Mouse (Mus musculus): ENCODE data around the gene Hist1h2an.
"Not testable (repeated sequence)": the region's sequence is repeated elsewhere in the genome, so short reads cannot be mapped to it uniquely, and the experiment has no call there.

Gene Hist1h2an

DNA sequence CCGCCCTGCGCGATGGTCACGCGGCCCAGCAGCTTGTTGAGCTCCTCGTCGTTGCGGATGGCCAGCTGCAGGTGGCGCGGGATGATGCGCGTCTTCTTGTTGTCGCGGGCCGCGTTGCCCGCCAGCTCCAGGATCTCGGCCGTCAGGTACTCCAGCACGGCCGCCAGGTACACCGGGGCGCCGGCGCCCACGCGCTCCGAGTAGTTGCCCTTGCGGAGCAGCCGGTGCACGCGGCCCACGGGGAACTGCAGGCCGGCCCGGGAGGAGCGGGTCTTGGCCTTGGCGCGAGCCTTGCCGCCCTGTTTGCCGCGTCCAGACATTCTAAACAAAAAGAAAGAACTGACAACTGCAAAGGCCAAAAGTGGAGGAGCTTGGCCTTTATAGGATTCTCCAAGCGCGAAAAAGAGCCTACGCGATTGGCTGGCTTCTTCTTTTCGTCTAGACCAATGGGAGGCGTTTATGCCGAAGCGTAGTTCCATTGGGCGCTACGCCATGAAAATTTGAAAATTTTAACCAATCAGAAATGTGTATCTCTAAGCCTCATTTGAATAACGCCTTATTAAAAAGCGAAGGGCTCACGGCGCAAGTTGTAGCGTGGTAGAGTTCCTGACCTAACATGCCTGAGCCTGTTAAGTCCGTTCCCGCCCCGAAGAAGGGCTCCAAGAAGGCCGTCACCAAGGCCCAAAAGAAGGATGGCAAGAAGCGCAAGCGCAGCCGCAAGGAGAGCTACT, at the start of gene Hist1h2an, which contains the start of gene Hist1h2bp:
Gene Hist1h2an (minus strand): TSS at position 320 of the 731 bp plus-strand sequence.
Gene Hist1h2bp (plus strand): TSS at position 563 of the 731 bp plus-strand sequence.
- peak; percentile 97 for DNase-seq (ENCODE audit: low read depth)

DNA sequence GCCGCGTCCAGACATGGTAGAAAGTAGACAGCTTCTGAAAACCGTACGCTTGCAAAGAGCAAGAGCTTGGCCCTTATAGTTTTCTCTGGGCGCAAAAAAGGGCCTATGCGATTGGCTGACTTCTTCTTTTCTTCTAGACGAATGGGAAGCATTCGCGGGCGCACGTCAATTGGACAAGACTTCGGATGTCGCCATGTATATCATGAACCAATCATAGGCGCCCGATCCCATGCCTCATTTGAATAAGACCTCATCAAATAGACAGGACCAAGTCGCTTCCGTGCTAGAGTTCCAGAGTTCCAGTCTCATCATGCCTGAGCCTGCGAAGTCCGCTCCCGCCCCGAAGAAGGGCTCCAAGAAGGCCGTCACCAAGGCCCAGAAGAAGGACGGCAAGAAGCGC, 46.4 kb upstream of the Hist1h2an start, which contains the start of the genes Hist1h2ap and Hist1h2br:
Gene Hist1h2ap (minus strand): TSS at position 47 of the 400 bp plus-strand sequence.
Gene Hist1h2br (plus strand): TSS at position 283 of the 400 bp plus-strand sequence.
- not testable (repeated sequence) for DNase-seq (ENCODE audit: low read depth)

DNA sequence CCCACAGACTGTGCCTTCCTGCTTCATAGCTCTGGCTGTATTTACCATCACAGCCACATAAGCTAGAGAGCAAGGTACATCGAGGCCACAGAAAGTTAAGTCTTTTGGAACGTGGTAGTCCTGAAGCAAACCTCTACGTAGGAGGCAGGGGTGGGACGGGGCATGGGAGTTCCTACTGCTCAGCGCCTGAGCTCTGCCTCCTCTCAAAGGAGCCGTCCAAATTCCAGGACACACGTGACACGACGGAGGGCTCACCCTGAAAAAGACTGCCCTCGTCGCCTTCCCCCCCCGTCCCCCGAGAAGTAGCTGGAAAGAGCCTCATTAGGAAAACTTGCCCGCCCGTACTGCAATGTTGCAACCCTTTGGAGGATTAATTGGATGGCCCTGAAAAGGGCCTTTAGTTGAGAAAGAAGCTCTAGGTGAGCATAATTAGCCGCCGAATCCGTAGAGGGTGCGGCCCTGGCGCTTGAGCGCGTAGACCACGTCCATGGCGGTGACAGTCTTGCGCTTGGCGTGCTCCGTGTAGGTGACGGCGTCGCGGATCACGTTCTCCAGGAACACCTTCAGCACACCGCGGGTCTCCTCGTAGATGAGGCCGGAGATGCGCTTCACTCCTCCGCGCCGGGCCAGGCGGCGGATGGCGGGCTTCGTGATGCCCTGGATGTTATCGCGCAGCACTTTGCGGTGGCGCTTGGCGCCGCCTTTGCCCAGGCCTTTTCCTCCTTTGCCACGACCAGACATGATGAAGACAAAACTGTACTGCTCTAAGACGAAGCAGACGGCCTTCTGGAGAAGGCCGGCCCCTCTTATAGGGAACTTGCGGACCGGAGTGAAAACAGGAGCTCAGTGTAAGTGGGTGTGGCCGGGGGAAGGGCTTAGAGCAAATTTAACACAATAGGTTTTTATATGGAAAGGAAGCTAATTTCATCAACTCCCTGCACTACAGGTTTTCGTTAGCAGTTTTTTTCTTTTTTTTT, 44.7 kb upstream of the Hist1h2an start, which contains the start of gene Hist1h4n:
Gene Hist1h4n (minus strand): TSS at position 779 of the 977 bp plus-strand sequence.
- not testable (repeated sequence) for DNase-seq (ENCODE audit: low read depth)

DNA sequence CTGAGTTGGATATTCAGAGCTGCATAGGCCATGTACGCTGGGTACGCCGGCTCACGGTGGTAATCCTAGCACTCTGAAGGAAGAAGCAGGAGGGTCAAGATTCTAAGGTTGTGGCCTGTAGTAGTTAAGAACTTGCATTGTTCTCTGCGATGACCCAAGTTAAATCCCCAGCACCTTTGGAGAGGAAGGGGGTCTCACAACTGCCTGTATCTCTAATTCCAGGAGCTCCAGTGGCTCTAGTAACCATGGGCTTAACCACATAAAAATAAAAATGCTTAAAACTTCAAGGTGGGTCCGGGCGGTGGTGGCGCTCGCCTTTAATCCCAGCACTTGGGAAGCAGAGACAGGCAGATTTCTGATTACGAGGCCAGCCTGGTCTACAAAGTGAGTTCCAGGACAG, 43.3 kb upstream of the Hist1h2an start:
- DNase-seq (ENCODE audit: low read depth), result no peak

DNA sequence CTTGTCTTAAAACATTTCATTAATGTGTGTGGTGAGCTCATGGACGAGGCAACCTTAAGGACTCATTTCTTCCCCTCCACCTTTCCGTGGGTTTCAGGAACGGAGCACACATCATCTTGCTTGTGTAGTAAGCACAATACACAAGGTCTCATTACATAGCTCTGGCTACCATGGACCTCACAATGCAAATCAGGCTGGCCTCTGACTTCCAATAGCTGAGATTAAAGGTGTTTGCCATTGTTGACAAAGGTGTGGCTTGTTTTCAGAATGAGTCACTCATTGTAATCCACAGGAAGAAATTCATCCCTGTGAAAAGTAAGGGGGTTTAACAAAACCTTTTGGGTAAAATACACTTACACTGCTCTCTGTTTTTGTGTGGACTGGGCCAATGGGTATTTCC, 41.5 kb upstream of the Hist1h2an start:
- no peak for DNase-seq (ENCODE audit: low read depth)

DNA sequence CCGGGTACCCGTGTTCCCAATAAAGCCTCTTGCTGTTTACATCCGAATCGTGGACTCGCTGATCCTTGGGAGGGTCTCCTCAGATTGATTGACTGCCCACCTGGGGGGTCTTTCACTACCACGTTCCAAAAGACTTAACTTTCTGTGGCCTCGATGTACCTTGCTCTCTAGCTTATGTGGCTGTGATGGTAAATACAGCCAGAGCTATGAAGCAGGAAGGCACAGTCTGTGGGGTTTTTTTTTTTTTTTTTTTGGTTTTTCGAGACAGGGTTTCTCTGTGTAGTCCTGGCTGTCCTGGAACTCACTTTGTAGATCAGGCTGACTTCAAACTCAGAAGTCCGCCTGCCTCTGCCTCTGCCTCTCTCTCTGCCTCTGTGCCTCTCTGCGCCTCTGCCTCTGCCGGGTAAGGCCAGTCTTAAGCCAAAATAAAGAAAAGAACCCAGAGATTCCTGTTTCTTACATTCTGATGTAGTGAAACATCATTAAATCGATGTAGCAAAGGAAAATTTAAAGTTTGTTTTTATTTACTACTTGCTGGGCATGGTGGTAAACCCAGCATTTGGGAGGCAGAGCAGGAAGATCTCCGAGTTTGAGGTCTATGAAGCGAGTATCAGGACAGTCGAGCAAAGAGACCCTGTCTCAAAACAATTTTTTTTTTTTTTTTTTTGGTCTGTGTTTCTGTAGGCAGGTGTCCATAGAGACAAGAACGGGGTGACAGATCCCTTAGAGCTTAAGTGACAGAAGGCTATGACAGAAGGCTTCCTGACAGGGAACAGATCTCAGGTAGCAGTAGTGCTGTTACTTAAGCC, 33.3 kb upstream of the Hist1h2an start:
- not testable (repeated sequence) for DNase-seq (ENCODE audit: low read depth)

DNA sequence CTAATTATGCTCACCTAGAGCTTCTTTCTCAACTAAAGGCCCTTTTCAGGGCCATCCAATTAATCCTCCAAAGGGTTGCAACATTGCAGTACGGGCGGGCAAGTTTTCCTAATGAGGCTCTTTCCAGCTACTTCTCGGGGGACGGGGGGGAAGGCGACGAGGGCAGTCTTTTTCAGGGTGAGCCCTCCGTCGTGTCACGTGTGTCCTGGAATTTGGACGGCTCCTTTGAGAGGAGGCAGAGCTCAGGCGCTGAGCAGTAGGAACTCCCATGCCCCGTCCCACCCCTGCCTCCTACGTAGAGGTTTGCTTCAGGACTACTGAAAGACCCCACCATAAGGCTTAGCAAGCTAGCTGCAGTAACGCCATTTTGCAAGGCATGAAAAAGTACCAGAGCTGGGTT, 25.1 kb upstream of the Hist1h2an start:
- not testable (repeated sequence) for DNase-seq (ENCODE audit: low read depth)

DNA sequence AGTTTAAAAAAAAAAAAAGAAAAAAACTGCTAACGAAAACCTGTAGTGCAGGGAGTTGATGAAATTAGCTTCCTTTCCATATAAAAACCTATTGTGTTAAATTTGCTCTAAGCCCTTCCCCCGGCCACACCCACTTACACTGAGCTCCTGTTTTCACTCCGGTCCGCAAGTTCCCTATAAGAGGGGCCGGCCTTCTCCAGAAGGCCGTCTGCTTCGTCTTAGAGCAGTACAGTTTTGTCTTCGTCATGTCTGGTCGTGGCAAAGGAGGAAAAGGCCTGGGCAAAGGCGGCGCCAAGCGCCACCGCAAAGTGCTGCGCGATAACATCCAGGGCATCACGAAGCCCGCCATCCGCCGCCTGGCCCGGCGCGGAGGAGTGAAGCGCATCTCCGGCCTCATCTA, 24.5 kb upstream of the Hist1h2an start, which contains the start of gene Hist1h4m:
Gene Hist1h4m (plus strand): TSS at position 208 of the 400 bp plus-strand sequence.
- DNase-seq (ENCODE audit: low read depth), result not testable (repeated sequence)

DNA sequence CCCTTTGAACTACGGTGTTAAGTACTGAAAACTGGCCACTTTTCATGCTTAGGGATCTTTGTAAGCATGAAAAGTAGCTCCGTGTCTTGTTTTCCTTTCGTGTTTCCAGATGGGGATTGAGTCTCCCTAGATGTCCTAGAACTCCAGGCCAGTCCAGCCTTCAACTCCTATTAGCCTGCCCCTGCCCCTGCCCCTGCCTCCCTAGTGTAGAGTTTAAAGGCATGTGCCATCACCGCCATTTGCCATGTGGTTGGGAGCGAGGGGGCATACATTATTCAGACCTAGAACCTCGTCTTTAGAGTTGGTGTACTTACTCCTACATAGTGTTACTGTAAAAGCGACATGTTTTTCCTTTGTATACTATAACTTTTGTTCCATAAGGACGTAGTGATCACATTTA, 24.1 kb upstream of the Hist1h2an start:
- not testable (repeated sequence) for DNase-seq (ENCODE audit: low read depth)

DNA sequence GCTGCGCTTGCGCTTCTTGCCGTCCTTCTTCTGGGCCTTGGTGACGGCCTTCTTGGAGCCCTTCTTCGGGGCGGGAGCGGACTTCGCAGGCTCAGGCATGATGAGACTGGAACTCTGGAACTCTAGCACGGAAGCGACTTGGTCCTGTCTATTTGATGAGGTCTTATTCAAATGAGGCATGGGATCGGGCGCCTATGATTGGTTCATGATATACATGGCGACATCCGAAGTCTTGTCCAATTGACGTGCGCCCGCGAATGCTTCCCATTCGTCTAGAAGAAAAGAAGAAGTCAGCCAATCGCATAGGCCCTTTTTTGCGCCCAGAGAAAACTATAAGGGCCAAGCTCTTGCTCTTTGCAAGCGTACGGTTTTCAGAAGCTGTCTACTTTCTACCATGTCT, 23.1 kb upstream of the Hist1h2an start, which contains the start of the genes Hist1h2bq and Hist1h2ao:
Gene Hist1h2bq (minus strand): TSS at position 125 of the 400 bp plus-strand sequence.
Gene Hist1h2ao (plus strand): TSS at position 393 of the 400 bp plus-strand sequence.
- DNase-seq (ENCODE audit: low read depth), result not testable (repeated sequence)

DNA sequence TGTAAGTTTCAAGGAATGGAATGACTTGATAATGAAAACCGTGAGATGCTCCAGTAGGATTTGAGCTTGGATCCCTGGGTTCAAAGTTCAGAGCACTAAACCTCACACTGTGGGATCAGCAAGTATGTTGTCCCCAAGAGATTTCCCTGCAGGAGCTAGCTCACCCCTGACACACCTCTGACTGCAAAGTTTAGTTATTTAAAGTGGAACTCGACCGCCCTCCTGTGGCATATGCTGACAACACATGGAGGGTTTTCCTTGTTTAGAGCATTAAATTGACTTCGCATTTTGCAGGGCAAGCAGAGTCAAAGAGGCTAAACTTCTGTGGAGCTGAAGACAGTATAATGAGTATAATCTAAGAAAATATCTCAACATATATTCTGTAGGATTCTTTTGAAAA, 16.0 kb upstream of the Hist1h2an start:
- not testable (repeated sequence) for DNase-seq (ENCODE audit: low read depth)

DNA sequence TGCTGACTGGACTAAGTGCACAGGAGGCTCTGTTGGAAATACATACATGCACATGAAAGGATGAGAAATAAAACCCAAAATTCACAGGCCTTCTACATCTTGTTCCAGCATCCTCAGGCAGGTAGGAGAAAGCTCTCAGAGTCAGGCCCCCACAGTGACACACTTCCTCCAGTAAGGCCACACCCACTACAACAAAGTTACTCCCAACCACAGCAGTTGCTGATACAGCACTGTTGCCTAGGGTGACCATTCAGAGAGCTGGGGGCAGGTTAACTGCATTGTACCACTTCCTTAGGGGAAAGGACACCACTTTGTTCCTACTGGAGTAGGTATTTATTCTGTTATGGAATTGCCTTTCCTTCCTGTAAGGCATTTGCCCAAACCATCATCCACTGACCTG, 10.1 kb upstream of the Hist1h2an start:
- DNase-seq (ENCODE audit: low read depth), result not testable (repeated sequence)

DNA sequence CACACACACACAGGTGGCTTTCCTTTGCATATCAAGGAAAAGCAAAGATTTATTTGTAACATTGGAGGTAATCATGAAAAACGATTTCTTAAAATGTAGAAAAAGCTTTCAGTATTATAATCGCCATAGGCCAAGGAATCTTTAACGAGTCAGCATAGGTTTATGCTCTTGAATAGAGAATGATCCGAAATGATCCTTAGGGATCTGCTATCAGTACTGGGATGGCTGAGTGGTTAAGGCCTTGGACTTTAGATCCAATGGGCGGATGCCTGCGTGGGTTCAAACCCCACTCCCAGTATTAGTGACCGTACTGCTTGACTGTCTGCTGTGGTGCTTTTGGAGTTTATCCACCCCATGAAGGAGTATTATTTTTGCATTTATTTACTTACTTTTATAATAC, 8.6 kb upstream of the Hist1h2an start:
- no peak for DNase-seq (ENCODE audit: low read depth)

DNA sequence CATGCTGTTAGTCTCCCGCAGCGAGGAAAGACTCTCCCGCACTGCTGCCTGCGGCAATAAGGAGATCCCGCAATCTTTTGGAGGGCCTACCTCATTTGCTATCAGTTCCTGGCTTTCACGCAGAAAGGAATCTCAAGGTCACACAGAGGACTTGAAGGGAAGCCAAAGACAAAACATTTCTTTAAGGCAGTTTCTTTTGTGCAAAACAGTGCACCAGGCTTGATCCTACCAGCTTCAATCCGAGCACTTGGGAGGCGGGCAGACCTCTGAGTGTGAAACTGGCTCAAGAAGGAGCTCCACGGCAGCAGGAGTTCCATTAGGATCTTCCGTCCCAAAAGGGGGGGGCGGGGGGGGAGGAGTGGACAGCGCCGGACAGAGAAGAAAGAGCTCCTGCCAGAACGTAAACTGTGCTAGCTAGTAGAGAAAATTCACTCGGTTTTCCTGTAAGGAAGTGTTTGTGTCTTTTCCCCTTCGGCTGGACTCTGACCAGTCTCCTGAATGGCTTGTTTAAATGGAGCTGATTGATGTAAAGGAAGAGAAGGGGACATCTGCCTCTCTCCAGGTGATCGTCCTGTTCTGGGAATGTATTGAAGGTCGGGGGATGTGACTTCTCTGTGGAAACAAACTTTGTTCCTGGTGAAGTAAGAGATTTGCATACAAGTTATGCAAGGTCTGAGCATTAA, 3.7 kb upstream of the Hist1h2an start:
- no peak for DNase-seq (ENCODE audit: low read depth)

DNA sequence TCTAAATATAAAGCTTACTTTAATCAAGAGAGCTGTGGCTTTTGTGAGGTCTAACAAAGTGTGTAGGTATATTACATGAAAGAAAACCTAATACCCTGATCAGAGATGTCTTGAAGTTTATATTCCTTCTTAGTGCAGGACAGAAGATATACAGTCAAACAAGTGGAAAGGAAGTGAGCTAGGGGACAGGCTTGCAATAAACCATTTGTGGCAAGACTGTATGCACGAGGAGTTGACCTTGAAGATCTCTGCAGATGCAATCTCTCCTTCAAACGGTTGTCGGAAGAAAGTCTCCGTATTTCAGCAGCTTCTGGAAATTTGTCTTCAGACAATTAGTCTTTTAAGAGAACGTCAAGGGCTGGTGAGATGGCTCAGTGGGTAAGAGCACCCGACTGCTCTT, 2.9 kb upstream of the Hist1h2an start:
- no peak for DNase-seq (ENCODE audit: low read depth)

DNA sequence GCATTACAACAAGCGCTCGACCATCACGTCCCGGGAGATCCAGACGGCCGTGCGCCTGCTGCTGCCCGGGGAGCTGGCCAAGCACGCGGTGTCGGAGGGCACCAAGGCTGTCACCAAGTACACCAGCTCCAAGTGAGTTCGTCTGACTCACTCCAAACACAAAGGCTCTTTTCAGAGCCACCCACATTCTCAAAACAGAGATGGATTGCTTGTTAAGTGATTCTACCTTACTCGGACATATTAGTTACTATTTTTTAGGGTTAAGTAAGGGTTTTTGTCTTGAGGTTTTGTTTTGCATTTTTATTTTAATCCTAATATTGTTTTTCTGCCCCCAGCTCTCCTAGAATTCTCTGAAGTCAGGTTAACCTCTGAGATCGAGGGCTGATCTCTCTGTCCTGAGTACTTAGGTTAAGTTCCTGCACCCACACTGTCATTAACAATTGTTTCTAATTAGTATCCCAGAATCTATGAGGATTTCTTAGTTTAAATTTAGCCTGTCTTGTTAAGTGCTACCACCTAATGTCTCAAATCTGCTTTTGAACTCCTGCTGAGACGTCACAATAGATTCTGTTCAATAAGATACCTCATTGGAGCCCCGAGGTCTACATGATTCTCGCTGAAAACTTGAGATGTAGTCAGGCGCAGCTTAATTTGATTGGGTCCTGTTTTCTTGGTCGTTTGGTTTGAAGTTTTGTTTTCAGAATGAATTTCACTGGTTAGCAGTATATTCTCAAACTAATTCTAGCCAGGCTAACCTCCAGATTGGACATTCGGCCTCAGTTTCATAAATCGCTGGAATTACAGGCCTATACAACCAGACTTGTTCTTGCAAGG, 959 bp upstream of the Hist1h2an start:
- DNase-seq (ENCODE audit: low read depth), result no peak

DNA sequence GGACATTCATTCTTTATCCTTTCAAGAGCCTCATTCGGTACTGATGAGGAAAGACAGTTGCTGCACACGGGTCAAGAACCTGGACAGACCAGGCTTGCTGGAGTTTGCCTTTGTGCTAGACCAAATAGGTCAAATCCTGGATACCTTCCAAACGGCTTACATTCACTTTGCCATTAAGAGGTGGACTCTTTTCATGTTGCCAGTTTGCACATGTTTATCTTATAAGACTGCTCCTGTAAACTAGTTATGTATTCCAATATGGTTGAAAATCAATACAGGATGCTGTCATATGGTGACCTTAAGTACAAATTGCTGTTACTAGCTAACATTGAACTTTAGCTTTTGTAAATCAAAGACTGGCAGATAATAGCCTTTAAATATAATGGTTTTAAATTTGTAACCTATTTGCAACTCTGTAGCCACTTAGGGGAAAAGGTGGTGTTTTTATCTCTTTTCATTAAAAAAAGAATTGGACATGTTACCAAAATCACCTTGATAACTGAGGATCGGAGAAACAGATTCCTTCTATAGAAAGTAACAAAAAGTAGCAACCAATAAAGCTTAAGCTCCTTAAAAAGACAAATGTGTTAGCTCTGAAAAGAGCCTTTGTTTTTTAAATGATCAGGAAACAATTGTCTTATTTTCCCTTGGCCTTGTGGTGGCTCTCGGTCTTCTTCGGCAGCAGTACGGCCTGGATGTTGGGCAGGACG, 674 bp downstream of the Hist1h2an start:
- peak; percentile 56 for DNase-seq (ENCODE audit: low read depth)

DNA sequence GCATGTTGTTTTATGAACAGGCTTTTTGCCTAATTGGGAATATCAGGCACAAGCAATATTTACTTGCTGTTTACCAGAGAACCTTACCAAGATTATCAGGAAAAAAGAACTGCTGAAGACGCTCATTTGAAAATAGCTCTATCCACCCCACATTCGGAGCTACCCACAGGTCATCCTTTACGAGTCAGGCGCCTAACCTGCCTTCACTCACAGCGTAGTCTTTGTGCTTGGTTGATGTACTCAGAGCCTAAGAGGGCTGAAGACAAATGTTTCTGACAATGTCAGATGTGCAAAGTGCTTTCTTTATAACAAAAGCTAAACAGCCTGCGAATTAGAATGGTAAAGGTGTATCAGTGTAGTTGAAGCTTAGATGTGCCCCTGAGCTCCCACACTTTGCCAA, 2.7 kb downstream of the Hist1h2an start:
- no peak for DNase-seq (ENCODE audit: low read depth)

DNA sequence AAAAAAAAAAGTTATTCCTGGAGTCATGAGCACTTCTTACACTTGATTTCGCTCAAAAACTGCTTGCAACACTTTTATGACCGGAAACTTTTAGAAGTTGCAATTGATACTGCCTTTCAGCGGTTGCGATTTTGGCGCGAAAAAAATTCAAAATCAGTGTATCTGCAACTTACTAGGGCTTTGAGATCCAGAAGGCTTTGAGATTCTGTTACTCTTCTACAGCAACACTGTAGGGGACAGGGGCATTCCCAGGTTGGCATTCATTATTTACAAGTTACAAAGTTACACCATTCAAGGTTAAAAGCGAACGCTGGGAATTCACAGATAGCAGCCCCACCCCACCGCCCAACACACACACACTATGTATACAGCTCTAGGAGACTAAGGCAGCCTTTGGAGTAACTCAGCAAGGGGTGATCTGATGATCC, 3.3 kb downstream of the Hist1h2an start:
- peak; percentile 47 for DNase-seq (ENCODE audit: low read depth)

Data from NIH3T3 (cell line).